Mouse (Mus musculus): Measurements from ENCODE around the gene Syt8. TPM values are rescaled to one million over a fixed set of nuclear protein-coding genes. Genes with fewer than 3 reads are reported as not detected.
A peak's percentile ranks its signal among the peaks of the same experiment; 100 is the strongest.

Syt8 gene
- polyA plus RNA-seq, 1 experiment from 2014 or later, result not detected

DNA sequence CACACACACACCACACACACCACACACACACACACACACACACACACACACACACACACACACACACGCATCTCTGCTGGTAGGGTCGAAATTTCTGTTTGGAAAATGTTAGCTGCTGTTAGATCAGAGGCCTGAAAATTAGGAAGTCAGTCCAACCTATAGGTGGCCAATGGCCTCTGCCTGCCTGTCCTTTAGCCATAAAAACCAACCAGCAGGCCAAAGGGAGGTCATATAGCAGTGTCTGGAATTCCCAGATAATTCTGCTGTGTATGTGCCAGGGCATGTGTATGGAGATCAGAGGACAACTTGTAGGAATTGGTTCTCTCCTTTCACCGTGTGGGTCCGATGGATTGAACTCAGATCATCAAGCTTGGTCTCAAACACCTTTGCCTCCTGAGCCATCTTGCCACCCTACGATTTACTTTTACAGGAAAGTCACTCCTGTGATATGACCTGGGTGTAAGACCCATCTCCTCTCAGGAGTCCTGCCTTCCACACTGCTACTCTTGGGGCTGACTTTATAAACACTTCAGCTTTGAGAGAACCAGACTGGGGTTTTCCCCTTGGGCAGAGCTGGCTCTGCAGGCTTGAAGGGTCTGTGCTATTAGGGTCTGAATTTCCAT is 24.1 kb downstream of the Syt8 start:
- Histone ChIP-seq H3K27ac (ENCODE audit: low read depth, low read length) (no peak overlapping the region), H3K4me2 (ENCODE audit: low read depth, low read length, severe bottlenecking) (no peak overlapping the region), H3K4me1 (replicated peaks; ENCODE audit: control insufficient read depth, insufficient read depth, low read length) (peaks cover 2% of the 10 kb centered on the region; the same call in 1 of the 2 replicates), H3K9me3 (ENCODE audit: control insufficient read depth, low read length) (no peaks in the 10 kb centered on the region), H3K9ac (ENCODE audit: low read length) (no peak overlapping the region), H3K27me3 (ENCODE audit: control insufficient read depth, insufficient read depth, low read length) (no peaks in the 10 kb centered on the region), H3K36me3 (ENCODE audit: control insufficient read depth, insufficient read depth, low read length) (no peaks in the 10 kb centered on the region), H3K4me3 (ENCODE audit: low read depth, low read length) (no peak overlapping the region)
- WGBS, result 77% methylated on average over 5 of the region's 5 CpGs
- ATAC-seq (replicated peaks; ENCODE audit: low FRiP score) (no peak), DNase-seq (ENCODE audit: low spot score) (peak; percentile 35)

DNA sequence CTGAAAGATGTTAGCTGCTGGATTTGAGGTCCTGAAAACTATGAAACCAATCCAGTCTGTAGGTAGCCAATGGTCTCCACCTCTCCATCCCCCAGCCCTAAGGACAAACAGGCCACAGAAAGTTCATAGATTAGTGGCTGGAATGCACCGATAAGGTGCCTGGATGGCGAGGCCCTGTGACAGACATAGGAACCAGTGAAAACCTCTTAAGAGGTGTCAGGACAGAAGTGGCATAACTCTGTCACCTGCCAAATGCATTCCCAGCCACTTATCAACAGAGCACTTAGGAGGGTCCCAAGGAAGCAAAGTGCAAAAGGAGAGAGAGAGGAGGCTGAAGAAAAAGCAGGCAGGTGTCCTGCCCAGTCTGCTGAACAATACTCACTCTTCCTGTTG is 24.6 kb downstream of the Syt8 start:
- ATAC-seq (replicated peaks; ENCODE audit: low FRiP score) (no peak), DNase-seq (ENCODE audit: low spot score) (peak; percentile 22)
- 89% methylated on average over 2 of the region's 2 CpGs for WGBS
- Histone ChIP-seq H3K36me3 (ENCODE audit: control insufficient read depth, insufficient read depth, low read length) (no peaks in the 10 kb centered on the region), H3K27ac (ENCODE audit: low read depth, low read length) (no peak overlapping the region), H3K4me1 (replicated peaks; ENCODE audit: control insufficient read depth, insufficient read depth, low read length) (peaks cover 2% of the 10 kb centered on the region; the same call in 1 of the 2 replicates), H3K9ac (ENCODE audit: low read length) (no peak overlapping the region), H3K4me3 (ENCODE audit: low read depth, low read length) (no peak overlapping the region), H3K4me2 (ENCODE audit: low read depth, low read length, severe bottlenecking) (no peak overlapping the region), H3K27me3 (ENCODE audit: control insufficient read depth, insufficient read depth, low read length) (no peaks in the 10 kb centered on the region), H3K9me3 (ENCODE audit: control insufficient read depth, low read length) (no peaks in the 10 kb centered on the region)

DNA sequence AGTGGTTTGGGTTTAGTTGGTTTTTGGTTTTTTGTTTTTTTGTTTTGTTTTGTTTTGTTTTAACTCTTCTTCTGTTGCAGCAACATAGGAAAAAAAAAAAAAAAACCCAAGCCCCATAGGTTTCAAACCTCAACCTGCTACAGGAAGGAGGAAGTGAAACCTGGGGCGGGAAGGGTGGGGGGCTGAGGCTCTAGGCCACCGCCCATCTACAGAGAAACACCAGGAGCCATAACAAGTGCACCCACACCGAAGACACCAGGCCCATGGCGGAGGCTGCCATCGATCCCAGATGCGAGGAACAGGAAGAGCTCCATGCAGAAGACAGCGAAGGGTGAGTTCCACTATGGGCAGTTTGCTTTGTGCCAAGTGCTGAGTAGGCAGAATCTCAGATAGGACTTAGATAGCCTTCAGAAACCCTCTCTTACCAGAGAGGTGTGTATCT is 26.0 kb downstream of the Syt8 start, which contains the start of gene Lsp1:
TSS of gene Lsp1 (plus strand) at position 174 of the 442 bp plus-strand sequence.
- Histone ChIP-seq H3K27ac (ENCODE audit: low read depth, low read length) (no peak within 1 kb of the TSS), H3K4me3 (ENCODE audit: low read depth, low read length) (no peak within 1 kb of the TSS), H3K27me3 (ENCODE audit: control insufficient read depth, insufficient read depth, low read length) (no peaks in the 10 kb centered on the region), H3K9me3 (ENCODE audit: control insufficient read depth, low read length) (no peaks in the 10 kb centered on the region), H3K4me1 (replicated peaks; ENCODE audit: control insufficient read depth, insufficient read depth, low read length) (no peaks in the 10 kb centered on the region; the same call in 1 of the 2 replicates), H3K4me2 (ENCODE audit: low read depth, low read length, severe bottlenecking) (no peak within 1 kb of the TSS), H3K9ac (ENCODE audit: low read length) (no peak within 1 kb of the TSS), H3K36me3 (ENCODE audit: control insufficient read depth, insufficient read depth, low read length) (no peaks in the 10 kb centered on the region)
- ATAC-seq (replicated peaks; ENCODE audit: low FRiP score) (no peak), DNase-seq (ENCODE audit: low spot score) (peak; percentile 11)
- 90% methylated on average over 7 of the region's 7 CpGs for WGBS

DNA sequence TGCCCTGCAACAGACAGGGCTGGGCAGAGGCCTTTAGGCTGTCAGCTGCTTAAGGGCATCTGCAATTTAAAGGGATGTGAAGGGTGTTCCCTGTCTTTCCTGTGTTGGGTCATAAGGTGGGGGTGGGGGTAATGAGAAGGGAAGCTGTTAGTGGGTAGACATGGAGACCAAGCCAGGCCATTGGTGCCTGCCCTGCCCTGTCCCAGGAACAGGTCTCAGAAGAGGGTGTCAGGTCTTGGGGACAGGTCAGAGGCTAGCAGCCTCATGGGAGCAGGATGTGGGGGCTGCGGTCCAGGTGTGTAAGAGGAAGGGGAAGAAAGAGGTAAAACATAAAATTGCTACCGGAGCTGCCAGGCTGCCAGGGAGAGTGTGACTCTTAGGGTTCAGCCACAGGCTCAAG is 26.8 kb downstream of the Syt8 start:
- Histone ChIP-seq H3K9ac (ENCODE audit: low read length) (no peak overlapping the region), H3K4me1 (replicated peaks; ENCODE audit: control insufficient read depth, insufficient read depth, low read length) (no peaks in the 10 kb centered on the region; the same call in 1 of the 2 replicates), H3K27ac (ENCODE audit: low read depth, low read length) (no peak overlapping the region), H3K4me3 (ENCODE audit: low read depth, low read length) (no peak overlapping the region), H3K9me3 (ENCODE audit: control insufficient read depth, low read length) (no peaks in the 10 kb centered on the region), H3K36me3 (ENCODE audit: control insufficient read depth, insufficient read depth, low read length) (no peaks in the 10 kb centered on the region), H3K4me2 (ENCODE audit: low read depth, low read length, severe bottlenecking) (no peak overlapping the region), H3K27me3 (ENCODE audit: control insufficient read depth, insufficient read depth, low read length) (no peaks in the 10 kb centered on the region)
- WGBS, result 91% methylated on average over 2 of the region's 2 CpGs
- ATAC-seq (replicated peaks; ENCODE audit: low FRiP score), result no peak
- peak; percentile 42 for DNase-seq (ENCODE audit: low spot score)

DNA sequence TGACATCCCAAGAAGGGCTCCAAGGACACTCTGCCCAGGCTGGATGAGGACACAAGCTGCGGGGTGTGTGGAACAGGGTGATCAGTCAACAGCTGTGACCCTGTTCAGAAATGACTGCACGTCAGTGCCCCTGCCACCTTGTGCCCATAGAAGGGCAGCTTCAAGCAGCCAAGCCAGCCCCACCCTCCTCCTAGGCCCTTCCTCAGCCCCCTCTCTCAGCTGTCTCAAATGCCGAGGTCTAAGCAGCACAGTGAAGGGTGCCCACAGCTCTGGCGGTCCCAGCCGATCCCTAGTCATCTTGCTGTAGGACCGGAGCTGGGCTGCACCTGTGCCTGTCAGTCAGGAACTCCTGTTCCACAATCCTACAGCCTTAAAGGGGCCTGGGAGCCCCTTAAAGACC is 27.5 kb downstream of the Syt8 start:
- H3K4me3 ChIP-seq (ENCODE audit: low read depth, low read length), result no peak overlapping the region
- 93% methylated on average over 6 of the region's 6 CpGs for WGBS
- ATAC-seq (replicated peaks; ENCODE audit: low FRiP score) (no peak), DNase-seq (ENCODE audit: low spot score) (peak; percentile 42)
- H3K27ac ChIP-seq (ENCODE audit: low read depth, low read length), result no peak overlapping the region
- no peaks in the 10 kb centered on the region for H3K9me3 ChIP-seq (ENCODE audit: control insufficient read depth, low read length)
- no peaks in the 10 kb centered on the region for H3K4me1 ChIP-seq (replicated peaks; ENCODE audit: control insufficient read depth, insufficient read depth, low read length)
- no peaks in the 10 kb centered on the region for H3K36me3 ChIP-seq (ENCODE audit: control insufficient read depth, insufficient read depth, low read length)
- no peaks in the 10 kb centered on the region for H3K27me3 ChIP-seq (ENCODE audit: control insufficient read depth, insufficient read depth, low read length)
- no peak overlapping the region for H3K9ac ChIP-seq (ENCODE audit: low read length)
- no peak overlapping the region for H3K4me2 ChIP-seq (ENCODE audit: low read depth, low read length, severe bottlenecking)

DNA sequence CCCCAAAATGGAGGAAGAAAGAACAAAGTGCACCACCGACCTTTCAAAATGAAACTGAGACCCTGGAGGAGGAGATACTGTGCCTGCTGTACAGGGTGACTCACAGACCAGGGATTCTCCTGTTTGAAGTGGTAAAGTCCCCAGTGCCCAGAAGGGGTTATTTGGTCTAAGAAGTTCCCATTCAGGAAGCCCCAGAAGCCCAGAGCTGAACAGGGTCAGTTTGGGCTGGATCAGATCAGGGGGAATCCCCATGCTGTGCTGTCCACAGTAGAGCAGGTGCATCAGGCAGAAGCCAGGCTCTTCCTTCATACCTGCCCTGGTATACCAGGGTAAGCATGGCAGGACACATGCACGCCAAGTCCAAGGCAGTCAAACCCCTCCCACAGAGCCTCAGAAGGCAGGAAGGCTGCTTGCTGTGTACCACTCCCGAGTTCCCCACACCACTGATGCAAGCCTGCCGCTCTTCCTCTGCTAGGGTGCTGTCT is 28.0 kb downstream of the Syt8 start:
- Histone ChIP-seq H3K4me3 (ENCODE audit: low read depth, low read length) (no peak overlapping the region), H3K27ac (ENCODE audit: low read depth, low read length) (no peak overlapping the region), H3K9ac (ENCODE audit: low read length) (no peak overlapping the region), H3K4me1 (replicated peaks; ENCODE audit: control insufficient read depth, insufficient read depth, low read length) (no peaks in the 10 kb centered on the region), H3K36me3 (ENCODE audit: control insufficient read depth, insufficient read depth, low read length) (no peaks in the 10 kb centered on the region), H3K27me3 (ENCODE audit: control insufficient read depth, insufficient read depth, low read length) (no peaks in the 10 kb centered on the region), H3K9me3 (ENCODE audit: control insufficient read depth, low read length) (no peaks in the 10 kb centered on the region), H3K4me2 (ENCODE audit: low read depth, low read length, severe bottlenecking) (no peak overlapping the region)
- WGBS, result 64% methylated on average over 4 of the region's 4 CpGs
- DNase-seq (ENCODE audit: low spot score) (peak; percentile 22), ATAC-seq (replicated peaks; ENCODE audit: low FRiP score) (no peak)

DNA sequence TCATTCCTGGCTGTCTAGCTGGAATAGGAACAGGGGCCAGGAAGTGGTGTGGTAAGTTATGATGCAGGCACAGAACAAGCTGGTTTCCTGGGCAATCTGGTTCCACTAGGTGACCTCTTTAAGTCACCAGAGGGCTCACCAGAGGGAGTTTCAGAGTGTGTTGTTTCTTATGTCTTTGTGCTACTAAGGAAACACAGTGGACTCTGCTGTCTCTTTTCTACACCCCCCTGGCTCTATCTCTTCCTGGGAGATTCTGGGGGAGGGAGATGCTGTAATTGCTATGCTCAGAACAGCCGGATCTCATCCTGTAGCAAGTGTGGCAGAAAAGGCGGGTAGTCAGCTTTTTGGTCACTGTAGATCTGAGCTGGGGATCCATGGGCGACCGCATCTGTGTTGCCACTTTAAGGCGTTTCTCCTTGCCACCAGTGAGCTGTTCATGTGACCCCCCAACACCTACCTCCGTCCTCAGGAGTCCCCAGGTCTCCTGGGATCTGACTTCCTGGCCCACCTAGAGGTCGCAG is 35.6 kb downstream of the Syt8 start:
- Histone ChIP-seq H3K27ac (ENCODE audit: low read depth, low read length) (no peak overlapping the region), H3K27me3 (ENCODE audit: control insufficient read depth, insufficient read depth, low read length) (no peaks in the 10 kb centered on the region)
- 92% methylated on average over 7 of the region's 7 CpGs for WGBS

DNA sequence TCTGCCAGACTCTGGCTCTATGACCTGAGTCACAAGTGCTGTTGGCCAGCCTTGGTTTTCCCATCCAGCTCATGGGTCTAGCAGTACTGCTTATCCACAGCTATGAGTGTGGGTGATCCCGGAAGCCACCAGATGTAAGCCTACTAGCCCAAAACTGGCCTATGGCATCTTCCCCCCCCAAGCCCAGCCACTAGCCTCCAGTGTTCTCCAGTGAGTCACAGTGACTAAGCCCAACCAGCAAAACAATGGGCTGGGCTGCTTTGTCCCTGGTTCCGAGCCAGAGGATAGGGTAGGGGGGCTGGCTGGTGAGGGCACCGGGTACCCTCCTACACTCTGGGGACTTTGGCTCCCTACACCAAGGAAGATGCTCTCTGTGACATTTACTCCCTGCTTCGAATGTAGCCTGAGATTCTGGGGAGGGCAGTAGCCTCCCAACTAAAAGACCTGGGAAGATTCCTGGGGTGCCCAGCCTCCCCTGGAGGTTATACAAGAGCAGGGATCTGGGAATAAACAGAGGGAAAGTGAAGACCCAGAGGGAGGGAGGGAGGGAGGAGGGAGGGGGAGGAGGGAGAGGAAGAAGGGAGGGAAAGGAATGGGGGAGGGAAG is 36.3 kb downstream of the Syt8 start:
- peaks cover 11% of the 10 kb centered on the region; the same call in 1 of the 2 replicates for H3K4me1 ChIP-seq (replicated peaks; ENCODE audit: control insufficient read depth, insufficient read depth, low read length)
- no peak overlapping the region for H3K27ac ChIP-seq (ENCODE audit: low read depth, low read length)
- H3K4me2 ChIP-seq (ENCODE audit: low read depth, low read length, severe bottlenecking), result no peak overlapping the region
- peak; percentile 65 for DNase-seq (ENCODE audit: low spot score)
- no peak overlapping the region for H3K9ac ChIP-seq (ENCODE audit: low read length)
- no peaks in the 10 kb centered on the region for H3K27me3 ChIP-seq (ENCODE audit: control insufficient read depth, insufficient read depth, low read length)
- H3K4me3 ChIP-seq (ENCODE audit: low read depth, low read length), result no peak overlapping the region
- H3K9me3 ChIP-seq (ENCODE audit: control insufficient read depth, low read length), result no peaks in the 10 kb centered on the region
- ATAC-seq (replicated peaks; ENCODE audit: low FRiP score), result no peak
- no peaks in the 10 kb centered on the region for H3K36me3 ChIP-seq (ENCODE audit: control insufficient read depth, insufficient read depth, low read length)
- WGBS, result 27% methylated on average over 4 of the region's 4 CpGs

More for the DNA sequence above, 35.6 kb downstream of the Syt8 start:
- no peak overlapping the region for H3K4me2 ChIP-seq (ENCODE audit: low read depth, low read length, severe bottlenecking)
- H3K4me3 ChIP-seq (ENCODE audit: low read depth, low read length), result no peak overlapping the region
- H3K4me1 ChIP-seq (replicated peaks; ENCODE audit: control insufficient read depth, insufficient read depth, low read length), result peaks cover 11% of the 10 kb centered on the region; the same call in 1 of the 2 replicates
- H3K36me3 ChIP-seq (ENCODE audit: control insufficient read depth, insufficient read depth, low read length), result no peaks in the 10 kb centered on the region
- H3K9ac ChIP-seq (ENCODE audit: low read length), result no peak overlapping the region
- DNase-seq (ENCODE audit: low spot score) (peak; percentile 30), ATAC-seq (replicated peaks; ENCODE audit: low FRiP score) (no peak)
- no peaks in the 10 kb centered on the region for H3K9me3 ChIP-seq (ENCODE audit: control insufficient read depth, low read length)

Measured in forebrain, embryonic 11.5 days (tissue).